Mouse (Mus musculus) CD4-positive helper T cell, adult 2 months (primary cell): ENCODE measurements around the gene C1qtnf2.

Experiments used
- DNase-seq: peaks from one replicate; pipeline ENCODE4 v3.0.0-alpha.2; 2012; ENCODE audit warnings: low read depth, missing footprints, low spot score

Gene C1qtnf2

GRCm38 (mm10) chr11:43537074-43537473 is 63.0 kb downstream of the C1qtnf2 start:
- DNase-seq: no peak

DNA sequence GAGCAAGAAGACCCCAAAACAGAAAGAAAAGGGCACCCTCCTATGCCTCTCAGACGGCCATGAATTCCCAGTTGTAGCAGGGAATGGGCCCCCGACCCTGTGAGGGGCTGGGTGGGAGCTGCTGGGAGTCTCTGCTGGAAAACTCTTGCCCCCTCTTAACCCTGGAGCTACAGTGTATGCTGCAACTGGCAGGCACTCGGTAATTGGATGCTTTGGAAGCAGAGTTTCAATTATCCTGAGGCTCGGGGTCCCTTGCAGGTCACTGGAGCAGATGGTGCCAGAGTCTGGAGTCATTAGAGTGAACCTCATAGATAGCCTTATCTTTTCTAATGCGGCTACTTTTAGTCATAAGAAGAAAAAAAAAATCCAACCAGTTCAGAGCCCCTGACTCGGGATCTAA is 65.8 kb downstream of the C1qtnf2 start:
- DNase-seq: no peak
